Mouse (Mus musculus) kidney, embryonic 16.5 days (tissue): ENCODE data around the gene Snx13. TPM values are rescaled to one million over a fixed set of nuclear protein-coding genes. Genes with fewer than 3 reads are reported as not detected.

Experiments
- ATAC-seq: fragments of 200-750 bp; cut with Nextera tagmentation; 2 replicates; pipeline ENCODE4 v1.8.0; 2017; ENCODE audit warnings: moderate TSS enrichment; ENCODE audit not compliant: low FRiP score, low TSS enrichment
- H3K27ac ChIP-seq: fragments of 300-500 bp; sonication (generic); 2 replicates; pipeline ENCODE4 v1.5.1; 2014; ENCODE audit warnings: low read length
- H3K27me3 ChIP-seq: fragments of 300-500 bp; sonication (generic); 2 replicates; pipeline ENCODE4 v1.6.1; 2014; ENCODE audit warnings: low read length, control low read depth, mixed read lengths; ENCODE audit not compliant: insufficient read depth
- H3K36me3 ChIP-seq: fragments of 300-500 bp; sonication (generic); 2 replicates; pipeline ENCODE4 v1.6.1; 2014; ENCODE audit warnings: low read length, control low read depth, mixed read lengths; ENCODE audit not compliant: insufficient read depth
- H3K4me1 ChIP-seq: fragments of 300-500 bp; sonication (generic); 2 replicates; pipeline ENCODE4 v1.6.1; 2014; ENCODE audit warnings: low read length, control low read depth, mixed read lengths; ENCODE audit not compliant: insufficient read depth
- H3K4me2 ChIP-seq: fragments of 300-500 bp; sonication (generic); replicated peaks from 2 replicates; pipeline ENCODE4 v1.6.1; 2014; ENCODE audit warnings: low read depth, low read length
- H3K4me3 ChIP-seq: fragments of 300-500 bp; sonication (generic); 2 replicates; pipeline ENCODE4 v1.5.1; 2014; ENCODE audit warnings: mild to moderate bottlenecking, low read length
- H3K9ac ChIP-seq: fragments of 300-500 bp; sonication (generic); replicated peaks from 2 replicates; pipeline ENCODE4 v1.6.1; 2014; ENCODE audit warnings: low read length
- H3K9me3 ChIP-seq: fragments of 300-500 bp; sonication (generic); 2 replicates; pipeline ENCODE4 v1.6.1; 2016; ENCODE audit warnings: low read length, control low read depth
- WGBS: fragments of 180-500 bp; shearing (Covaris S2); extraction: QIAGEN DNeasy Blood & Tissue Kit; methylation state at CpG from one replicate; pipeline ENCODE4 v1.1.7; 2014; 5-methylcytosine and 5-hydroxymethylcytosine counted together
- microRNA counts: library from miRNA; unstranded; fragments of <30 nt; microRNA quantifications from one replicate; lab custom pipeline; 2016
- microRNA-seq: library from miRNA; unstranded; fragments of <30 nt; microRNA quantifications from one replicate; pipeline ENCODE4, GENCODE M21; 2016
- polyA plus RNA-seq: library from polyadenylated mRNA; unstranded; fragments of >200 nt; fragmentation: Nextera tagmentation; extraction: Ambion mirVana; gene quantifications from 2 replicates; pipeline ENCODE4 v1.2.1, GENCODE M21; 2015

The Snx13 gene
- polyA plus RNA-seq, 1 experiment from 2014 or later: 27.0 TPM

GRCm38 (mm10) chr12:35170275-35170674 is 123.3 kb downstream of the Snx13 start:
- Histone ChIP-seq H3K4me2 (no peak overlapping the region), H3K27ac (no peak overlapping the region), H3K4me1 (no peaks in the 10 kb centered on the region), H3K36me3 (no peaks in the 10 kb centered on the region), H3K9me3 (no peaks in the 10 kb centered on the region), H3K9ac (no peak overlapping the region), H3K4me3 (no peak overlapping the region), H3K27me3 (no peaks in the 10 kb centered on the region; the same call in 1 of the 2 replicates)
- no peak for ATAC-seq
- 84% methylated on average over 4 of the region's 4 CpGs for WGBS

- WGBS: 14% methylated on average over 8 of the region's 8 CpGs
- Histone ChIP-seq H3K27me3 (peaks cover 3% of the 10 kb centered on the region; the same call in 1 of the 2 replicates), H3K27ac (no peak overlapping the region), H3K4me3 (no peak overlapping the region), H3K9ac (no peak overlapping the region), H3K36me3 (no peaks in the 10 kb centered on the region), H3K9me3 (no peaks in the 10 kb centered on the region), H3K4me2 (no peak overlapping the region), H3K4me1 (0 out of 2 replicates have a peak, but pooled peaks cover 3% of the 10 kb centered on the region)
- peak; percentile 39; the same call in 1 of the 2 replicates for ATAC-seq
Measured at GRCm38 (mm10) chr12:35175938-35176337, 129.0 kb downstream of the Snx13 start.

GRCm38 (mm10) chr12:35176628-35177027 is 129.6 kb downstream of the Snx13 start:
- Histone ChIP-seq H3K9me3 (no peaks in the 10 kb centered on the region), H3K9ac (no peak overlapping the region), H3K36me3 (no peaks in the 10 kb centered on the region), H3K4me3 (no peak overlapping the region), H3K27ac (no peak overlapping the region), H3K4me1 (0 out of 2 replicates have a peak, but pooled peaks cover 3% of the 10 kb centered on the region), H3K4me2 (no peak overlapping the region), H3K27me3 (peaks cover 3% of the 10 kb centered on the region; the same call in 1 of the 2 replicates)
- ATAC-seq: no peak
- 75% methylated on average over 3 of the region's 3 CpGs for WGBS

GRCm38 (mm10) chr12:35182675-35183074 is 135.7 kb downstream of the Snx13 start:
- H3K4me2 ChIP-seq: no peak overlapping the region
- 0 out of 2 replicates have a peak, but pooled peaks cover 3% of the 10 kb centered on the region for H3K27me3 ChIP-seq
- no peak overlapping the region for H3K9ac ChIP-seq
- no peaks in the 10 kb centered on the region for H3K4me1 ChIP-seq
- no peaks in the 10 kb centered on the region for H3K36me3 ChIP-seq
- ATAC-seq: peak; percentile 82
- H3K9me3 ChIP-seq: no peaks in the 10 kb centered on the region
- WGBS: 11% methylated on average over 3 of the region's 3 CpGs
- H3K4me3 ChIP-seq: no peak overlapping the region
- H3K27ac ChIP-seq: no peak overlapping the region

- Histone ChIP-seq H3K4me2 (no peak overlapping the region), H3K9ac (no peak overlapping the region), H3K36me3 (no peaks in the 10 kb centered on the region), H3K4me1 (no peaks in the 10 kb centered on the region; the same call in 1 of the 2 replicates), H3K9me3 (no peaks in the 10 kb centered on the region), H3K27ac (no peak overlapping the region), H3K27me3 (0 out of 2 replicates have a peak, but pooled peaks cover 3% of the 10 kb centered on the region), H3K4me3 (no peak overlapping the region)
- 77% methylated on average over 5 of the region's 5 CpGs for WGBS
- ATAC-seq: no peak
Measured at GRCm38 (mm10) chr12:35184261-35184660, 137.3 kb downstream of the Snx13 start.

GRCm38 (mm10) chr12:35191698-35192425 is 144.9 kb downstream of the Snx13 start:
- Histone ChIP-seq H3K4me3 (0 out of 2 replicates have a peak overlapping the region, but pooled peaks have one; percentile 12), H3K9ac (peak overlapping the region; percentile 42), H3K4me1 (peaks cover 3% of the 10 kb centered on the region; the same call in 1 of the 2 replicates), H3K9me3 (no peaks in the 10 kb centered on the region), H3K4me2 (peak overlapping the region; percentile 48), H3K27ac (no peak overlapping the region), H3K36me3 (no peaks in the 10 kb centered on the region), H3K27me3 (no peaks in the 10 kb centered on the region)
- WGBS: 47% methylated on average over 17 of the region's 17 CpGs
- peak; percentile 46; the same call in 1 of the 2 replicates for ATAC-seq

GRCm38 (mm10) chr12:35192426-35192769 is 145.4 kb downstream of the Snx13 start:
- Histone ChIP-seq H3K4me2 (peak overlapping the region; percentile 48), H3K4me1 (peaks cover 3% of the 10 kb centered on the region; the same call in 1 of the 2 replicates), H3K9ac (no peak overlapping the region), H3K9me3 (no peaks in the 10 kb centered on the region), H3K27me3 (no peaks in the 10 kb centered on the region), H3K36me3 (no peaks in the 10 kb centered on the region), H3K27ac (no peak overlapping the region), H3K4me3 (0 out of 2 replicates have a peak overlapping the region, but pooled peaks have one; percentile 12)
- WGBS: 21% methylated on average over 2 of the region's 2 CpGs
- peak; percentile 57 for ATAC-seq

MicroRNAs within 50 kb of the gene (microRNA counts, 519-probe panel; counts per million panel counts)
- 104 counts per million, percentile 35 among the panel's probes with 10 or more counts for microRNA mmu-miR-680 (lab: Ali Mortazavi, UCI)

Small RNA genes lying within 50 kb of the gene (microRNA-seq; reads per million reads assigned to microRNA genes)
- gene Mir680-3: not detected

Other genes with a start within 250 kb of the Snx13 start
- 3.9 and 6.1 TPM in 2 replicates for gene Hdac9, start 130.1 kb upstream of the Snx13 start, polyA plus RNA-seq
- not detected in 2 replicates for gene Prps1l1, start 62.4 kb upstream of the Snx13 start, polyA plus RNA-seq